Mouse (Mus musculus): ENCODE data around the gene Xpc.

- TF ChIP-seq CTCF (IDR thresholded peaks at IDR 0.05; ENCODE audit: low read depth) (no peak), EP300 (IDR thresholded peaks at IDR 0.05; ENCODE audit: low read depth) (no peak)
Measured at GRCm38 (mm10) chr6:91467106-91467505, 48.6 kb downstream of the Xpc start.

All from liver, embryonic 14.5 days (tissue).